Mouse (Mus musculus) heart, adult 18-20 months (tissue): ENCODE results near the gene Jmjd8. TPM values are rescaled to one million over a fixed set of nuclear protein-coding genes. Genes with fewer than 3 reads are reported as not detected.

ENCODE experiments used
- DNase-seq, 2 experiments: peaks; one replicate each; pipeline ENCODE4 v3.0.0; 2021 to 2022; ENCODE audit warnings: mixed read lengths in 1 of 2
- total RNA-seq, 2 experiments: library from RNA; stranded (reverse); gene quantifications; 2 replicates each; pipeline ENCODE4 v1.2.3; 2021

The Jmjd8 gene
- total RNA-seq, 2 experiments from 2014 or later: 28.0 to 34.0 TPM

- DNase-seq: peak; percentile 100
Measured at GRCm38 (mm10) chr17:25832436-25833290, 4.0 kb downstream of the Jmjd8 start.

- peak; percentile 95 for DNase-seq
Measured at GRCm38 (mm10) chr17:25833291-25833663, 4.6 kb downstream of the Jmjd8 start, which contains the start of gene Stub1. Gene Stub1, minus strand, starts transcription at chr17:25833404.

- peak; percentile 47 to 59 for DNase-seq
Measured at GRCm38 (mm10) chr17:25833961-25834594, 5.4 kb downstream of the Jmjd8 start.

GRCm38 (mm10) chr17:25834595-25835222, 6.0 kb downstream of the Jmjd8 start:
- no peak for DNase-seq

GRCm38 (mm10) chr17:25835301-25835700, 6.6 kb downstream of the Jmjd8 start:
- DNase-seq: no peak

GRCm38 (mm10) chr17:25835816-25836215, 7.1 kb downstream of the Jmjd8 start:
- no peak for DNase-seq

- peak; percentile 47 for DNase-seq
Measured at GRCm38 (mm10) chr17:25836397-25837075, 7.9 kb downstream of the Jmjd8 start.

- DNase-seq: peak; percentile 78 to 82
Measured at GRCm38 (mm10) chr17:25837076-25837410, 8.4 kb downstream of the Jmjd8 start, which contains the start of gene Rhbdl1. Gene Rhbdl1, minus strand, starts transcription at chr17:25837295.

GRCm38 (mm10) chr17:25837533-25837932, 8.9 kb downstream of the Jmjd8 start:
- DNase-seq: no peak

- no peak for DNase-seq
Measured at GRCm38 (mm10) chr17:25838904-25839303, 10.2 kb downstream of the Jmjd8 start.

- no peak for DNase-seq
Measured at GRCm38 (mm10) chr17:25839455-25840235, 11.0 kb downstream of the Jmjd8 start.

- no peak for DNase-seq
Measured at GRCm38 (mm10) chr17:25840519-25840918, 11.9 kb downstream of the Jmjd8 start.

- DNase-seq: no peak
Measured at GRCm38 (mm10) chr17:25841117-25841880, 12.6 kb downstream of the Jmjd8 start, which contains the start of gene Gm20683. Gene Gm20683, minus strand, starts transcription at chr17:25841763.

GRCm38 (mm10) chr17:25842509-25842908, 13.8 kb downstream of the Jmjd8 start:
- no peak for DNase-seq

- no peak for DNase-seq
Measured at GRCm38 (mm10) chr17:25843122-25843521, 14.5 kb downstream of the Jmjd8 start.

- peak in 1 of 2 experiments; percentile 35 for DNase-seq
Measured at GRCm38 (mm10) chr17:25843636-25844395, 15.1 kb downstream of the Jmjd8 start.

GRCm38 (mm10) chr17:25844396-25844901, 15.8 kb downstream of the Jmjd8 start, which contains the start of gene Rhot2:
Gene Rhot2, minus strand, starts transcription at chr17:25844851.
- DNase-seq: peak; percentile 97 to 98

- no peak for DNase-seq
Measured at GRCm38 (mm10) chr17:25860229-25860628, 31.6 kb downstream of the Jmjd8 start.
